Mouse (Mus musculus): ENCODE measurements at regions not wholly inside any gene's neighbourhood (a gene's known extent, or its start where the extent isn't known, plus 50 kb on each side); places are given as distances from the start of the nearest gene placed in this dataset.
"Not testable (repeated sequence)": the region's sequence is repeated elsewhere in the genome, so short reads cannot be mapped to it uniquely, and the experiment has no call there.

GRCm38 (mm10) chr6:81808712-81809111 lies 114.8 kb upstream of the Gcfc2 start:
- intact Hi-C loops (cut with DNase I) = no loop called here
- no peak for DNase-seq

- no peak for DNase-seq
- intact Hi-C loops (cut with DNase I) = no loop called here
Measured at GRCm38 (mm10) chr6:81815248-81815961, 108.1 kb upstream of the Gcfc2 start.

GRCm38 (mm10) chr6:81815962-81816338 lies 107.5 kb upstream of the Gcfc2 start:
- DNase-seq = no peak
- intact Hi-C loops (cut with DNase I) = no loop called here

GRCm38 (mm10) chr6:81817050-81817827 lies 106.2 kb upstream of the Gcfc2 start:
- intact Hi-C loops (cut with DNase I) = no loop called here
- peak; percentile 13 to 23 for DNase-seq

GRCm38 (mm10) chr6:81818573-81818972 lies 104.9 kb upstream of the Gcfc2 start:
- no peak for DNase-seq
- intact Hi-C loops (cut with DNase I) = no loop called here

- no peak for DNase-seq
- intact Hi-C loops (cut with DNase I) = no loop called here
Measured at GRCm38 (mm10) chr6:81820078-81820477, 103.4 kb upstream of the Gcfc2 start.

GRCm38 (mm10) chr6:81839474-81840153 lies 83.9 kb upstream of the Gcfc2 start:
- intact Hi-C loops (cut with DNase I) = no loop called here

GRCm38 (mm10) chr6:81868207-81868606 lies 55.3 kb upstream of the Gcfc2 start:
- DNase-seq; intact Hi-C loops (cut with DNase I): not testable (repeated sequence)

More at GRCm38 (mm10) chr6:81839474-81840153, 83.9 kb upstream of the Gcfc2 start:
- DNase-seq = no peak

All from heart, postnatal 36 days (tissue).